Comparison of ENCODE assay signal across 15 mouse cellular contexts in the genomic region with DNA sequence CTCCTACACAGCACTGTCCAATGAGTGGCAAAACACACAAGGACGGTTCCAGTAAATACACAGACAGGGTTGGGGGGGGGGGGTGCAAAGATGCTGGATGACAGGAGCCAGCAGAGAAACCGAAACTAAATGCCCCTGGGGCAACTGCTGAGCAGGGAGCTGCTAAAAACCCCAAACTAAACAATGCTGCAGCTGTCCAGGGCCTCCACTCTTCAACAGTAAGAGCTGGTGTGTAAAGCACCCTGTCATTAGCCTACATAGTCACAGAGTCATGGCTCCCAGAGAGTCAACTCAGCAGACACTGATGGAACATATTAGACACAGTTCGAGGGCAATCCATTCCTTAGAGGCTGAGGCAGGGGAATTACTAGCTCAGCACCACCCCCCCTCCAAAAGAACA. TPM values are rescaled to one million over a fixed set of nuclear protein-coding genes. Genes with fewer than 3 reads are reported as not detected.
A peak's percentile ranks its signal among the peaks of the same experiment; 100 is the strongest.
DNase-seq lines count a peak whose midpoint lies in the region; ATAC-seq and TF ChIP-seq lines count a peak whose summit lies in the region.
"Had no signal": no experiment of that assay in that cellular context is flagged by ENCODE, and none has a peak within 500 bp of the region (broad histone marks: within the 10 kb centered on the region; RNA-seq: fewer than 3 reads in every experiment).

No protein-coding gene starts in this region.

- no peak for TF ChIP-seq POLR2A in thymus, adult 2 months (IDR thresholded peaks at IDR 0.05; ENCODE audit: control insufficient read depth, extremely low read depth, insufficient read depth, low read length, poor library complexity)

- no peak overlapping the region for H3K27ac ChIP-seq in embryonic facial prominence, embryonic 11.5 days (replicated peaks; ENCODE audit: low read depth, low read length)
- H3K27ac ChIP-seq in embryonic facial prominence, embryonic 10.5 days (replicated peaks), result no peak overlapping the region
- 0 out of 2 replicates have a peak overlapping the region, but pooled peaks have one; percentile 7 for H3K27ac ChIP-seq in thymus, adult 2 months (ENCODE audit: control insufficient read depth, insufficient read depth, low read length)
- no peak overlapping the region for H3K27ac ChIP-seq in kidney, embryonic 15.5 days
- H3K27ac ChIP-seq: midbrain, embryonic 12.5 days; neural tube, embryonic 12.5 days had no signal

- no peak overlapping the region for H3K9ac ChIP-seq in embryonic facial prominence, embryonic 11.5 days (replicated peaks; ENCODE audit: low read length)
- H3K9ac ChIP-seq in kidney, embryonic 15.5 days, result no peak overlapping the region
- H3K9ac ChIP-seq: midbrain, embryonic 12.5 days; neural tube, embryonic 12.5 days had no signal

- H3K9me3 ChIP-seq in embryonic facial prominence, embryonic 11.5 days (replicated peaks; ENCODE audit: control insufficient read depth, low read length), result no peaks in the 10 kb centered on the region
- H3K9me3 ChIP-seq in embryonic facial prominence, embryonic 10.5 days, result no peaks in the 10 kb centered on the region
- no peaks in the 10 kb centered on the region for H3K9me3 ChIP-seq in kidney, embryonic 15.5 days (replicated peaks)
- H3K9me3 ChIP-seq: midbrain, embryonic 12.5 days; neural tube, embryonic 12.5 days had no signal

- H3K4me2 ChIP-seq in embryonic facial prominence, embryonic 11.5 days (ENCODE audit: low read depth, low read length), result no peak overlapping the region
- H3K4me2 ChIP-seq in kidney, embryonic 15.5 days, result no peak overlapping the region
- H3K4me2 ChIP-seq: midbrain, embryonic 12.5 days; neural tube, embryonic 12.5 days had no signal

- H3K27me3 ChIP-seq in embryonic facial prominence, embryonic 11.5 days (ENCODE audit: control insufficient read depth, insufficient read depth, low read length), result no peaks in the 10 kb centered on the region
- H3K27me3 ChIP-seq in embryonic facial prominence, embryonic 10.5 days (replicated peaks; ENCODE audit: low read depth, poor library complexity, severe bottlenecking), result no peaks in the 10 kb centered on the region
- H3K27me3 ChIP-seq in thymus, adult 2 months (ENCODE audit: control insufficient read depth, insufficient read depth, low read length), result no peaks in the 10 kb centered on the region
- no peaks in the 10 kb centered on the region for H3K27me3 ChIP-seq in kidney, embryonic 15.5 days
- H3K27me3 ChIP-seq: midbrain, embryonic 12.5 days; neural tube, embryonic 12.5 days had no signal

- DNase-seq in embryonic facial prominence, embryonic 11.5 days (ENCODE audit: low spot score), result peak; percentile 9
- no peak for DNase-seq in embryonic facial prominence, embryonic 10.5 days (ENCODE audit: low spot score)
- no peak for DNase-seq in thymus, adult 2 months
- DNase-seq in thymus, postnatal 25 days, result no peak
- DNase-seq in ovary, postnatal 10 days (ENCODE audit: low spot score), result no peak
- DNase-seq in T-cell, adult 2 months (ENCODE audit: low spot score), result no peak
- DNase-seq: adrenal gland, postnatal 36 days; cerebellum, adult 18-20 months; heart, postnatal 36 days; kidney, adult 9 months; lung, postnatal 14 days had no signal

- no peak for TF ChIP-seq CTCF in thymus, adult 2 months (IDR thresholded peaks at IDR 0.05; ENCODE audit: borderline replicate concordance, control insufficient read depth, extremely low read depth, insufficient read depth, low read length, poor library complexity)

- ATAC-seq in embryonic facial prominence, embryonic 11.5 days (replicated peaks; ENCODE audit: insufficient number of reproducible peaks, low FRiP score, low TSS enrichment, low read depth), result no peak
- peak; percentile 33; the same call in 1 of the 2 replicates for ATAC-seq in granulocyte monocyte progenitor cell, adult 5-6 weeks (replicated peaks; ENCODE audit: poor library complexity, severe bottlenecking)
- no peak for ATAC-seq in kidney, embryonic 15.5 days (replicated peaks; ENCODE audit: low FRiP score)

- no peak overlapping the region for H3K4me3 ChIP-seq in embryonic facial prominence, embryonic 11.5 days (ENCODE audit: low read depth, low read length)
- H3K4me3 ChIP-seq in embryonic facial prominence, embryonic 10.5 days, result no peak overlapping the region
- H3K4me3 ChIP-seq in thymus, adult 2 months (ENCODE audit: control insufficient read depth, insufficient read depth, low read length), result no peak overlapping the region
- no peak overlapping the region for H3K4me3 ChIP-seq in kidney, embryonic 15.5 days (replicated peaks)
- H3K4me3 ChIP-seq: midbrain, embryonic 12.5 days; neural tube, embryonic 12.5 days had no signal

- WGBS in embryonic facial prominence, embryonic 11.5 days, result 38% methylated on average over 3 of the region's 3 CpGs
- WGBS in embryonic facial prominence, embryonic 10.5 days, result 40% methylated on average over 3 of the region's 3 CpGs
- WGBS in thymus, adult 2 months, result 36% methylated on average over 3 of the region's 3 CpGs
- 49% methylated on average over 3 of the region's 3 CpGs for WGBS in kidney, embryonic 15.5 days

- H3K4me1 ChIP-seq in embryonic facial prominence, embryonic 11.5 days (ENCODE audit: control insufficient read depth, insufficient read depth, low read length), result no peaks in the 10 kb centered on the region
- peaks cover 5% of the 10 kb centered on the region; the same call in 1 of the 2 replicates for H3K4me1 ChIP-seq in embryonic facial prominence, embryonic 10.5 days
- peaks cover 17% of the 10 kb centered on the region for H3K4me1 ChIP-seq in thymus, adult 2 months (replicated peaks; ENCODE audit: control insufficient read depth, insufficient read depth, low read length)
- peaks cover 10% of the 10 kb centered on the region for H3K4me1 ChIP-seq in kidney, embryonic 15.5 days
- H3K4me1 ChIP-seq: midbrain, embryonic 12.5 days had no signal

- no peaks in the 10 kb centered on the region for H3K36me3 ChIP-seq in embryonic facial prominence, embryonic 11.5 days (replicated peaks; ENCODE audit: control insufficient read depth, insufficient read depth, low read depth, low read length)
- peaks cover 41% of the 10 kb centered on the region for H3K36me3 ChIP-seq in embryonic facial prominence, embryonic 10.5 days (replicated peaks)
- H3K36me3 ChIP-seq in thymus, adult 2 months (ENCODE audit: control insufficient read depth, insufficient read depth, low read length), result no peaks in the 10 kb centered on the region
- H3K36me3 ChIP-seq in kidney, embryonic 15.5 days, result peaks cover 16% of the 10 kb centered on the region

RNA-seq across cellular contexts. Expression of gene Eps15l1, which starts 11.8 kb away (rescaled TPM):
- polyA plus RNA-seq in embryonic facial prominence, embryonic 11.5 days (2014; fragmentation: Nextera tagmentation; extraction: Ambion mirVana), result 68.8 and 71.6 TPM in 2 replicates
- polyA plus RNA-seq in embryonic facial prominence, embryonic 10.5 days (2016; fragmentation: Nextera tagmentation; extraction: Ambion mirVana), result 79.8 and 81.6 TPM in 2 replicates
- polyA plus RNA-seq in thymus, adult 2 months (2012; rRNA removed), result 87.2 and 91.4 TPM in 2 replicates
- 58.3 and 64.3 TPM in 2 replicates for total RNA-seq in granulocyte monocyte progenitor cell, adult 5-6 weeks (2014; fragmentation: Nextera tagmentation)
- 34.8 and 38.6 TPM in 2 replicates for total RNA-seq in granulocyte monocyte progenitor cell, adult 5-6 weeks (2017)
- 58.4 and 64.1 TPM in 2 replicates for polyA plus RNA-seq in kidney, embryonic 15.5 days (2015; fragmentation: Nextera tagmentation; extraction: Ambion mirVana)

RNA-seq across cellular contexts. Expression of gene Calr3, which starts 34.2 kb away (rescaled TPM):
- 1.2 and 1.6 TPM in 2 replicates for polyA plus RNA-seq in embryonic facial prominence, embryonic 11.5 days (2014; fragmentation: Nextera tagmentation; extraction: Ambion mirVana)
- 1.2 and 1.4 TPM in 2 replicates for polyA plus RNA-seq in embryonic facial prominence, embryonic 10.5 days (2016; fragmentation: Nextera tagmentation; extraction: Ambion mirVana)
- polyA plus RNA-seq in thymus, adult 2 months (2012; rRNA removed), result 0.31 and 0.32 TPM in 2 replicates
- 0.34 and 1.5 TPM in 2 replicates for total RNA-seq in granulocyte monocyte progenitor cell, adult 5-6 weeks (2014; fragmentation: Nextera tagmentation)
- total RNA-seq in granulocyte monocyte progenitor cell, adult 5-6 weeks (2017), result 2.2 and 4.7 TPM in 2 replicates
- polyA plus RNA-seq in kidney, embryonic 15.5 days (2015; fragmentation: Nextera tagmentation; extraction: Ambion mirVana), result 1.5 and 1.9 TPM in 2 replicates

RNA-seq across cellular contexts. Expression of gene 1700030K09Rik, which starts 34.2 kb away (rescaled TPM):
- 12.2 and 12.3 TPM in 2 replicates for polyA plus RNA-seq in embryonic facial prominence, embryonic 11.5 days (2014; fragmentation: Nextera tagmentation; extraction: Ambion mirVana)
- polyA plus RNA-seq in embryonic facial prominence, embryonic 10.5 days (2016; fragmentation: Nextera tagmentation; extraction: Ambion mirVana), result 14.5 and 16.1 TPM in 2 replicates
- polyA plus RNA-seq in thymus, adult 2 months (2012; rRNA removed), result 7.2 and 9.5 TPM in 2 replicates
- total RNA-seq in granulocyte monocyte progenitor cell, adult 5-6 weeks (2014; fragmentation: Nextera tagmentation), result 3.6 and 6.4 TPM in 2 replicates
- total RNA-seq in granulocyte monocyte progenitor cell, adult 5-6 weeks (2017), result 6.1 and 7.1 TPM in 2 replicates
- polyA plus RNA-seq in kidney, embryonic 15.5 days (2015; fragmentation: Nextera tagmentation; extraction: Ambion mirVana), result 17.0 and 17.3 TPM in 2 replicates
